Mouse (Mus musculus) layer of hippocampus, adult 11-12 months (tissue): ENCODE data around the gene Olfr761.
"Not testable (repeated sequence)": the region's sequence is repeated elsewhere in the genome, so short reads cannot be mapped to it uniquely, and the experiment has no call there.

ENCODE experiments used
- DNase-seq: peaks from one replicate; pipeline ENCODE4 v3.0.0; 2022; ENCODE audit warnings: low spot score

Gene Olfr761

DNA sequence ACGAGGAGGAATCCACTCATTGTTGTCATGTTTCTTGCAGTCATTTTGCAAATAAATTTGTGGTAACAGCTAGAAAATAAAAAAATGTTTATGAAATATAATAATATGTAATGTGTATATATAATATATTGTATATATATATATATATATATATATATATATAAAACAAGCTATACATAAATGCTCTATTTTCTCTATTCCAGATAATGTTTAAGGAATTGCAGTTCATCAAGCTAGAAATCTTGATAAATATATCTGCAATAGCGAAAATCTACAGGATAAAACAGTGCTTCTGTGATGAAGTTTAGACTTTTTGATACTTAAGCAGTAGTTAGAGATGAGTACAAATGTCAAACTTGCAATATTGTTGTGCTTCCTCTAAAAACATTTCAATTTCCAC, at the start of gene Olfr761:
TSS of gene Olfr761 (minus strand) at position 101 of the 400 bp plus-strand sequence.
- no peak for DNase-seq

DNA sequence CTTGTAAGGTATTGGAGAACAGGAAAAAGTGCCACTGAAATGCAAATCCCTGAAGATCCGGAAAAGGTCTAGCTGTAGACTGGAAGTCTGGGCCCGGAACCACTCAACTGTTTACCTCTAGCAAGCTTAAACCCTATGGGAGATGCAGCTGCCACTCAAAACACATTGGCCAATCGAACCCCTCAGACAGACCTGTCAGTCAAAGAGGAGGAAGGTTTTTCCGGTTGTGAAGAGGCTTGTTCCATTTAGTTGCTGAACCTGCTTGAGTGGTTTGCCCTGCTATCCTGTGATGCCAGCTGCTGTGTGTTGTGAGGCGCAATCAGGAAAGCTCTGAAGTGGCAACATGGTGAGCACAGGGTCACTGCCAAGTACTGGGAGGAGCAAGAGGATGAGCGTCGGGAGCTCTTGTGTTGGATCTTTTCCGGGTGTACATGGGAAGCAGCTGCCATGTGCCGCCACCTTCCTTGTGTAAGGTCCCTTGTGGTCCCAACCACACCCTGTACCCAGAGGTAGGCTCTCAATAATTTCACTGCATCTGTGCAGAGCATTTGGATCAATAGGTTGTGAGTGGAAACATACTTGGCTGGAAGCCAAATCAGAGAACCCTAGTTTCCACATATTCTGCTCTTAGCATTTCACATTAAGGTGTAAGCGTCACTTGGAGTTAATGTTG, 42.9 kb upstream of the Olfr761 start:
- no peak for DNase-seq

DNA sequence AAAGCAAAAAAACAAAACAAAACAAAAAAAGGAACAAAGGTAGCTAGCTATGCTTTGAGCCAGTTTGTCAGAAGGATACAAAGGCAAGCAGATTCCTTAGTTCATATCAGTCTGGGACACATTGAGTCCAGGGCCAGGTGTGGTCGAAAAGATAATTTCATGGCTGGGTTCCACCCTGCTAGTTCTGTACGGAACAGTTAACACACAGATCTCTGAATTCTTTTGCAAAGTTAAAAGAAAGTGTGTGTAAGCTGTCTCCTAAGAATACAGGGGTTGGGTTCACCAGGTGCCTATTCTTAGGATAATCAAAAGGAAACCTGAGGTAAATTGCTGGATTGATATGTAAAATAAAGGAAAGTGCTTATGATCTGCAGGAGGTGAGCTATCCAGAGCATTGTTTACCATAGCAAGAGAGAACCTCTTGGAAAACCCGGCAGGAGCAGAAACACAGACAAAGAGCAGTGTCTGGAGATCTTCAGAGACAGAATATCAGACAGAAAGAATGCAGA, 37.6 kb upstream of the Olfr761 start:
- no peak for DNase-seq

DNA sequence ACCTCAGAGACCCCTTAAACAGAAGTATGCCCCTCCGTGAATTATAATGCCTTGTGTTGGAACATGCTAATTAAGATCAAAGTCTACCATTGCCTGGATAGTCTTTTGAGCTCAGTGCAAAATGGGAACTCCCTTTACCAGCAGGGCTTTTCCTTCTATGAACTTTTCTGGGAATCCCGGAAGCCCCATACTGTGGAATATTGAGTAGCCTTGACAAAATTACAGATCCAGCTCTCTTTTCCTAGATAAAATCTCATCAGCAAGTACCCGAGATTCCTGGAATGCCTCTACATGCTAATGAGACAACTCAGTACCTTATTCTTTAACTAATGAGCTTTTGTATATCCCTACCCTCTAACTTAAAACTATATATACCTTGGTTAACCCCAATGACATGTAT, 20.7 kb upstream of the Olfr761 start:
- DNase-seq = no peak

DNA sequence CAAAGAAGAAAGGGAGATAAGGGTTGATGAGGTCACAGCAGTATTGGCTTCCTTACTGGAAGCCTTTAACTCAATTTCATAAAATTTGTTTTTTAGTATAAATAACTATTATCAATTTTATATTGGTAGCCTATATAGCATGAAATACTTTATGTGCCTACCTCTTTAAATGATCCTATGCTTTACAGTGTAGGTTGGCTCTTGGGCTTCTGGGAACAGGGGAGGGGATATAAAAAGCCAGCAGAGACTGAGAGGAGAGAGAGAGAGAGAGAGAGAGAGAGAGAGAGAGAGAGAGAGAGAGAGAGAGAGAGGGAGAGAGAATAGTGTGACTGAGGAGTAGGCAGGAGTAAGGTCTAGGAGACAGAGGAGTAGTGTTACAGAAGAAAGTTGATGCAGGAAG, 32.6 kb downstream of the Olfr761 start, which contains the start of gene Olfr128:
TSS of gene Olfr128 (plus strand) at position 301 of the 400 bp plus-strand sequence.
- no peak for DNase-seq

- not testable (repeated sequence) for DNase-seq
These were observed 46.1 kb downstream of the Olfr761 start for GRCm38 (mm10) chr17:37906821-37907220.
